Mouse (Mus musculus) C2C12 (cell line): ENCODE measurements at regions not wholly inside any gene's neighbourhood (a gene's known extent, or its start where the extent isn't known, plus 50 kb on each side); places are given as distances from the start of the nearest gene placed in this dataset.

ENCODE experiments used
- CTCF ChIP-seq: IDR thresholded peaks from one replicate; pipeline ENCODE4 v1.5.1; 2011; ENCODE audit not compliant: control insufficient read depth, insufficient read depth, insufficient read length
- MAX ChIP-seq: IDR thresholded peaks from one replicate; pipeline ENCODE4 v1.6.1; 2011; ENCODE audit warnings: mild to moderate bottlenecking, control low read depth
- MYOD1 ChIP-seq: IDR thresholded peaks from one replicate; pipeline ENCODE4 v1.6.1; 2011; ENCODE audit warnings: low read depth; ENCODE audit not compliant: control insufficient read depth, insufficient read length
- MYOG ChIP-seq: IDR thresholded peaks from one replicate; pipeline ENCODE4 v1.6.1; 2011; ENCODE audit not compliant: control insufficient read depth, insufficient read length; ENCODE audit errors: extremely low read depth

DNA sequence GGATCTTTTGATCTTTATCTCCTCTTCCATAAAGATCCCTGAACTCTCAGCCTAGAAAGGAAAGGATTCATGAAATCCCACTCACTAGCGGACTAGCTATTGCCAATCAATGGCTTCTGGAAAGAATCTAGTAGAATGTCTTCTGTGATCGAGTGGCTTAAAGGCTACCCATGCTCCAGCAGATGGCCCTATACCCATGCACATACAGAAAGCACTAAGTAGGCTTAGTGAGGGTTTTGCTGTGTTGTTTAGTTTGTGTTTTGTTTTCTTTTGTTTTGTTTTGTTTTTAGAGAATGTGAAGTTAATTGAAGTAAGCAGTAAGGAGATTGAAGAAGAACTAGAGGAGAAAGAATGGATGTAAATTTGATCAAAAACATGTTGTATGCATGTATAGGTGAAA is 187.5 kb downstream of the Kctd12 start:
- TF ChIP-seq MYOD1 (no peak), CTCF (no peak), MAX (no peak), MYOG (no peak)
